Mouse (Mus musculus) forebrain, embryonic 10.5 days (tissue): ENCODE data around the gene Nat8f3. TPM values are rescaled to one million over a fixed set of nuclear protein-coding genes. Genes with fewer than 3 reads are reported as not detected.
"Not testable (repeated sequence)": the region's sequence is repeated elsewhere in the genome, so short reads cannot be mapped to it uniquely, and the experiment has no call there.

Experiments used
- DNase-seq: peaks from one replicate; pipeline ENCODE4 v3.0.0-alpha.2; 2017; ENCODE audit warnings: low spot score; ENCODE audit errors: extremely low spot score
- H3K27ac ChIP-seq: fragments of 300-500 bp; sonication (generic); 2 replicates; pipeline ENCODE4 v1.5.1; 2016; ENCODE audit warnings: mild to moderate bottlenecking
- H3K27me3 ChIP-seq: fragments of 300-500 bp; sonication (generic); 2 replicates; pipeline ENCODE4 v1.6.1; 2016; ENCODE audit warnings: mild to moderate bottlenecking; ENCODE audit not compliant: poor library complexity, severe bottlenecking
- H3K36me3 ChIP-seq: fragments of 300-500 bp; sonication (generic); replicated peaks from 2 replicates; pipeline ENCODE4 v1.6.1; 2016; ENCODE audit warnings: mild to moderate bottlenecking, moderate library complexity
- H3K4me1 ChIP-seq: fragments of 300-500 bp; sonication (generic); 2 replicates; pipeline ENCODE4 v1.6.1; 2016
- H3K4me3 ChIP-seq: fragments of 300-500 bp; sonication (generic); 2 replicates; pipeline ENCODE4 v1.5.1; 2016; ENCODE audit warnings: mild to moderate bottlenecking, moderate library complexity
- H3K9me3 ChIP-seq: fragments of 300-500 bp; sonication (generic); 2 replicates; pipeline ENCODE4 v1.6.1; 2016; ENCODE audit warnings: mild to moderate bottlenecking, moderate library complexity
- WGBS: fragments of 180-500 bp; shearing (Covaris S2); methylation state at CpG from one replicate; pipeline ENCODE4 v1.1.7; 2016; 5-methylcytosine and 5-hydroxymethylcytosine counted together
- polyA plus RNA-seq: library from polyadenylated mRNA; unstranded; fragments of >200 nt; fragmentation: Nextera tagmentation; extraction: Ambion mirVana; gene quantifications from 2 replicates; pipeline ENCODE4 v1.2.1, GENCODE M21; 2016

Gene Nat8f3
- polyA plus RNA-seq, result 0.26 and 0.34 TPM in 2 replicates

GRCm38 (mm10) chr6:85765532-85765931, at the start of gene Nat8f3:
TSS of gene Nat8f3 (minus strand) at chr6:85765754.
- WGBS, result 66% methylated on average over 13 of the region's 13 CpGs
- H3K27ac ChIP-seq, DNase-seq, H3K4me1 ChIP-seq, H3K9me3 ChIP-seq, H3K36me3 ChIP-seq, H3K27me3 ChIP-seq, H3K4me3 ChIP-seq: not testable (repeated sequence)

- WGBS, result 79% methylated on average over 2 of the region's 2 CpGs
Observed at GRCm38 (mm10) chr6:85813339-85813738, 47.8 kb upstream of the Nat8f3 start.

GRCm38 (mm10) chr6:85810942-85811537, 45.5 kb upstream of the Nat8f3 start:
- H3K36me3 ChIP-seq, H3K4me1 ChIP-seq, H3K4me3 ChIP-seq, H3K27me3 ChIP-seq, H3K9me3 ChIP-seq, DNase-seq, H3K27ac ChIP-seq: not testable (repeated sequence)
- WGBS, result 73% methylated on average over 3 of the region's 3 CpGs

More at GRCm38 (mm10) chr6:85813339-85813738, 47.8 kb upstream of the Nat8f3 start:
- H3K9me3 ChIP-seq, result no peaks in the 10 kb centered on the region
- H3K36me3 ChIP-seq, result no peaks in the 10 kb centered on the region
- no peaks in the 10 kb centered on the region for H3K27me3 ChIP-seq
- no peak overlapping the region for H3K4me3 ChIP-seq
- H3K4me1 ChIP-seq, result 0 out of 2 replicates have a peak, but pooled peaks cover 3% of the 10 kb centered on the region
- H3K27ac ChIP-seq, result no peak overlapping the region
- DNase-seq, result no peak

GRCm38 (mm10) chr6:85810514-85810913, 45.0 kb upstream of the Nat8f3 start:
- H3K36me3 ChIP-seq, DNase-seq, H3K4me3 ChIP-seq, H3K9me3 ChIP-seq, H3K27me3 ChIP-seq, H3K4me1 ChIP-seq, H3K27ac ChIP-seq: not testable (repeated sequence)
- 87% methylated on average over 3 of the region's 3 CpGs for WGBS

GRCm38 (mm10) chr6:85809784-85810183, 44.2 kb upstream of the Nat8f3 start:
- H3K27ac ChIP-seq, DNase-seq, H3K36me3 ChIP-seq, H3K4me3 ChIP-seq, H3K27me3 ChIP-seq, H3K4me1 ChIP-seq, H3K9me3 ChIP-seq: not testable (repeated sequence)
- 73% methylated on average over 2 of the region's 3 CpGs for WGBS

- not testable (repeated sequence) for H3K4me1 ChIP-seq, H3K27ac ChIP-seq, H3K36me3 ChIP-seq, H3K27me3 ChIP-seq, H3K9me3 ChIP-seq, DNase-seq, H3K4me3 ChIP-seq
- WGBS, result 73% methylated on average over 5 of the region's 5 CpGs
Observed at GRCm38 (mm10) chr6:85803180-85803579, 37.6 kb upstream of the Nat8f3 start.

- not testable (repeated sequence) for H3K4me1 ChIP-seq, H3K4me3 ChIP-seq, H3K27me3 ChIP-seq, H3K9me3 ChIP-seq, H3K36me3 ChIP-seq, DNase-seq, H3K27ac ChIP-seq
- WGBS, result 84% methylated on average over 6 of the region's 6 CpGs
Observed at GRCm38 (mm10) chr6:85763127-85764070, 2.2 kb downstream of the Nat8f3 start.

- H3K27me3 ChIP-seq, DNase-seq, H3K4me3 ChIP-seq, H3K36me3 ChIP-seq, H3K27ac ChIP-seq, H3K9me3 ChIP-seq, H3K4me1 ChIP-seq: not testable (repeated sequence)
- WGBS, result 71% methylated on average over 2 of the region's 2 CpGs
Observed at GRCm38 (mm10) chr6:85762678-85763077, 2.9 kb downstream of the Nat8f3 start.

GRCm38 (mm10) chr6:85755705-85756249, 9.8 kb downstream of the Nat8f3 start:
- not testable (repeated sequence) for H3K9me3 ChIP-seq, DNase-seq, H3K36me3 ChIP-seq, H3K27me3 ChIP-seq, H3K27ac ChIP-seq, H3K4me3 ChIP-seq, H3K4me1 ChIP-seq
- WGBS, result 62% methylated on average over 3 of the region's 6 CpGs

GRCm38 (mm10) chr6:85713105-85713504, 52.4 kb downstream of the Nat8f3 start, which contains the start of gene Nat8f7:
TSS of gene Nat8f7 (minus strand) at chr6:85713205.
- not testable (repeated sequence) for H3K27me3 ChIP-seq, H3K27ac ChIP-seq, H3K4me3 ChIP-seq, H3K36me3 ChIP-seq, H3K9me3 ChIP-seq, H3K4me1 ChIP-seq, DNase-seq
- 84% methylated on average over 10 of the region's 10 CpGs for WGBS

GRCm38 (mm10) chr6:85709607-85710006, 55.9 kb downstream of the Nat8f3 start:
- not testable (repeated sequence) for H3K36me3 ChIP-seq

GRCm38 (mm10) chr6:85709206-85709605, 56.3 kb downstream of the Nat8f3 start:
- H3K27me3 ChIP-seq, DNase-seq, H3K36me3 ChIP-seq, H3K4me3 ChIP-seq, H3K27ac ChIP-seq, H3K4me1 ChIP-seq, H3K9me3 ChIP-seq: not testable (repeated sequence)
- WGBS, result 93% methylated on average over 5 of the region's 5 CpGs

More at GRCm38 (mm10) chr6:85709607-85710006, 55.9 kb downstream of the Nat8f3 start:
- not testable (repeated sequence) for H3K4me3 ChIP-seq, H3K27ac ChIP-seq, H3K27me3 ChIP-seq, DNase-seq, H3K4me1 ChIP-seq, H3K9me3 ChIP-seq
- 86% methylated on average over 1 of the region's 1 CpGs for WGBS

- not testable (repeated sequence) for H3K4me1 ChIP-seq, DNase-seq, H3K4me3 ChIP-seq, H3K36me3 ChIP-seq, H3K27ac ChIP-seq, H3K27me3 ChIP-seq, H3K9me3 ChIP-seq
- 74% methylated on average over 2 of the region's 4 CpGs for WGBS
Observed at GRCm38 (mm10) chr6:85701943-85702342, 63.6 kb downstream of the Nat8f3 start.
